Mouse (Mus musculus): ENCODE data around the gene Cfl1. TPM values are rescaled to one million over a fixed set of nuclear protein-coding genes. Genes with fewer than 3 reads are reported as not detected.

Gene Cfl1
- polyA plus RNA-seq, 1 experiment from 2014 or later, result 3,609 TPM

- WGBS, result 75% methylated on average over 12 of the region's 12 CpGs
These were observed 35.2 kb upstream of the Cfl1 start for GRCm38 (mm10) chr19:5455037-5455436.

GRCm38 (mm10) chr19:5455568-5455967, 34.7 kb upstream of the Cfl1 start:
- no peak for ATAC-seq
- 66% methylated on average over 8 of the region's 8 CpGs for WGBS

More at GRCm38 (mm10) chr19:5455037-5455436, 35.2 kb upstream of the Cfl1 start:
- peak overlapping the region; percentile 96 for H3K9ac ChIP-seq (ENCODE audit: low read depth, low read length)
- no peaks in the 10 kb centered on the region for H3K9me3 ChIP-seq (ENCODE audit: control insufficient read depth, low read length)
- H3K4me3 ChIP-seq (ENCODE audit: low read length), result peak overlapping the region; percentile 94; the same call in 1 of the 2 replicates
- peaks cover 4% of the 10 kb centered on the region; the same call in 1 of the 2 replicates for H3K27me3 ChIP-seq (replicated peaks; ENCODE audit: control insufficient read depth, insufficient read depth, low read length)
- no peak overlapping the region for H3K27ac ChIP-seq (ENCODE audit: low read depth, low read length)
- H3K4me2 ChIP-seq (ENCODE audit: low read length), result peak overlapping the region; percentile 98
- H3K4me1 ChIP-seq (ENCODE audit: control insufficient read depth, insufficient read depth, low read depth, low read length), result peaks cover 29% of the 10 kb centered on the region
- ATAC-seq, result no peak
- peaks cover 3% of the 10 kb centered on the region; the same call in 1 of the 2 replicates for H3K36me3 ChIP-seq (ENCODE audit: control insufficient read depth, insufficient read depth, low read length)

GRCm38 (mm10) chr19:5456241-5456921, 33.9 kb upstream of the Cfl1 start:
- Histone ChIP-seq H3K36me3 (ENCODE audit: control insufficient read depth, insufficient read depth, low read length) (peaks cover 3% of the 10 kb centered on the region; the same call in 1 of the 2 replicates), H3K9ac (ENCODE audit: low read depth, low read length) (peak overlapping the region; percentile 96), H3K4me3 (ENCODE audit: low read length) (peak overlapping the region; percentile 94), H3K27me3 (replicated peaks; ENCODE audit: control insufficient read depth, insufficient read depth, low read length) (no peaks in the 10 kb centered on the region), H3K4me2 (ENCODE audit: low read length) (peak overlapping the region; percentile 98), H3K27ac (ENCODE audit: low read depth, low read length) (peak overlapping the region; percentile 98), H3K4me1 (ENCODE audit: control insufficient read depth, insufficient read depth, low read depth, low read length) (peaks cover 35% of the 10 kb centered on the region), H3K9me3 (ENCODE audit: control insufficient read depth, low read length) (no peaks in the 10 kb centered on the region)
- WGBS, result 2% methylated on average over 26 of the region's 26 CpGs
- no peak for ATAC-seq

More at GRCm38 (mm10) chr19:5455568-5455967, 34.7 kb upstream of the Cfl1 start:
- no peak overlapping the region; the same call in 1 of the 2 replicates for H3K27ac ChIP-seq (ENCODE audit: low read depth, low read length)
- peaks cover 3% of the 10 kb centered on the region; the same call in 1 of the 2 replicates for H3K36me3 ChIP-seq (ENCODE audit: control insufficient read depth, insufficient read depth, low read length)
- H3K4me2 ChIP-seq (ENCODE audit: low read length), result peak overlapping the region; percentile 98
- H3K9ac ChIP-seq (ENCODE audit: low read depth, low read length), result peak overlapping the region; percentile 96
- H3K4me3 ChIP-seq (ENCODE audit: low read length), result peak overlapping the region; percentile 94
- H3K9me3 ChIP-seq (ENCODE audit: control insufficient read depth, low read length), result no peaks in the 10 kb centered on the region
- no peaks in the 10 kb centered on the region for H3K27me3 ChIP-seq (replicated peaks; ENCODE audit: control insufficient read depth, insufficient read depth, low read length)
- peaks cover 30% of the 10 kb centered on the region for H3K4me1 ChIP-seq (ENCODE audit: control insufficient read depth, insufficient read depth, low read depth, low read length)

- peaks cover 6% of the 10 kb centered on the region; the same call in 1 of the 2 replicates for H3K36me3 ChIP-seq (ENCODE audit: control insufficient read depth, insufficient read depth, low read length)
- peak; percentile 95 for ATAC-seq
- under 1% methylated on average over 62 of the region's 70 CpGs for WGBS
- H3K9me3 ChIP-seq (ENCODE audit: control insufficient read depth, low read length), result no peaks in the 10 kb centered on the region
- H3K27me3 ChIP-seq (replicated peaks; ENCODE audit: control insufficient read depth, insufficient read depth, low read length), result no peaks in the 10 kb centered on the region
- peak overlapping the region; percentile 96 for H3K9ac ChIP-seq (ENCODE audit: low read depth, low read length)
- H3K27ac ChIP-seq (ENCODE audit: low read depth, low read length), result peak overlapping the region; percentile 98
- peaks cover 41% of the 10 kb centered on the region for H3K4me1 ChIP-seq (ENCODE audit: control insufficient read depth, insufficient read depth, low read depth, low read length)
- H3K4me3 ChIP-seq (ENCODE audit: low read length), result peak overlapping the region; percentile 94
- H3K4me2 ChIP-seq (ENCODE audit: low read length), result peak overlapping the region; percentile 98
These were observed 33.1 kb upstream of the Cfl1 start for GRCm38 (mm10) chr19:5456922-5457745.

GRCm38 (mm10) chr19:5457746-5458442, 32.4 kb upstream of the Cfl1 start, which contains the start of gene Ccdc85b:
Gene Ccdc85b, minus strand, starts transcription at chr19:5457894.
- peak within 1 kb of the TSS; percentile 98 for H3K4me2 ChIP-seq (ENCODE audit: low read length)
- H3K36me3 ChIP-seq (ENCODE audit: control insufficient read depth, insufficient read depth, low read length), result peaks cover 6% of the 10 kb centered on the region; the same call in 1 of the 2 replicates
- peaks cover 41% of the 10 kb centered on the region for H3K4me1 ChIP-seq (ENCODE audit: control insufficient read depth, insufficient read depth, low read depth, low read length)
- no peaks in the 10 kb centered on the region for H3K27me3 ChIP-seq (replicated peaks; ENCODE audit: control insufficient read depth, insufficient read depth, low read length)
- H3K9me3 ChIP-seq (ENCODE audit: control insufficient read depth, low read length), result no peaks in the 10 kb centered on the region
- H3K4me3 ChIP-seq (ENCODE audit: low read length), result peak within 1 kb of the TSS; percentile 94
- ATAC-seq, result no peak; the same call in 1 of the 2 replicates
- 14% methylated on average over 14 of the region's 14 CpGs for WGBS
- peak within 1 kb of the TSS; percentile 98 for H3K27ac ChIP-seq (ENCODE audit: low read depth, low read length)
- peak within 1 kb of the TSS; percentile 96 for H3K9ac ChIP-seq (ENCODE audit: low read depth, low read length)

GRCm38 (mm10) chr19:5459019-5459418, 31.2 kb upstream of the Cfl1 start:
- 75% methylated on average over 7 of the region's 7 CpGs for WGBS
- Histone ChIP-seq H3K4me2 (ENCODE audit: low read length) (no peak overlapping the region), H3K4me3 (ENCODE audit: low read length) (no peak overlapping the region), H3K27me3 (replicated peaks; ENCODE audit: control insufficient read depth, insufficient read depth, low read length) (no peaks in the 10 kb centered on the region), H3K9me3 (ENCODE audit: control insufficient read depth, low read length) (no peaks in the 10 kb centered on the region), H3K9ac (ENCODE audit: low read depth, low read length) (no peak overlapping the region), H3K27ac (ENCODE audit: low read depth, low read length) (no peak overlapping the region), H3K36me3 (ENCODE audit: control insufficient read depth, insufficient read depth, low read length) (peaks cover 9% of the 10 kb centered on the region), H3K4me1 (ENCODE audit: control insufficient read depth, insufficient read depth, low read depth, low read length) (peaks cover 42% of the 10 kb centered on the region)
- no peak for ATAC-seq

GRCm38 (mm10) chr19:5459896-5460295, 30.4 kb upstream of the Cfl1 start:
- H3K27ac ChIP-seq (ENCODE audit: low read depth, low read length), result peak overlapping the region; percentile 79
- no peaks in the 10 kb centered on the region for H3K9me3 ChIP-seq (ENCODE audit: control insufficient read depth, low read length)
- H3K4me2 ChIP-seq (ENCODE audit: low read length), result peak overlapping the region; percentile 94
- WGBS, result 26% methylated on average over 3 of the region's 3 CpGs
- ATAC-seq, result no peak
- peak overlapping the region; percentile 82 for H3K9ac ChIP-seq (ENCODE audit: low read depth, low read length)
- H3K36me3 ChIP-seq (ENCODE audit: control insufficient read depth, insufficient read depth, low read length), result peaks cover 10% of the 10 kb centered on the region
- no peaks in the 10 kb centered on the region for H3K27me3 ChIP-seq (replicated peaks; ENCODE audit: control insufficient read depth, insufficient read depth, low read length)
- peaks cover 45% of the 10 kb centered on the region for H3K4me1 ChIP-seq (ENCODE audit: control insufficient read depth, insufficient read depth, low read depth, low read length)
- H3K4me3 ChIP-seq (ENCODE audit: low read length), result peak overlapping the region; percentile 73

GRCm38 (mm10) chr19:5460465-5460911, 29.8 kb upstream of the Cfl1 start, which contains the start of gene Fibp:
Gene Fibp, plus strand, starts transcription at chr19:5460615.
- Histone ChIP-seq H3K36me3 (ENCODE audit: control insufficient read depth, insufficient read depth, low read length) (peaks cover 15% of the 10 kb centered on the region), H3K4me3 (ENCODE audit: low read length) (peak within 1 kb of the TSS; percentile 73), H3K4me1 (ENCODE audit: control insufficient read depth, insufficient read depth, low read depth, low read length) (peaks cover 39% of the 10 kb centered on the region), H3K4me2 (ENCODE audit: low read length) (peak within 1 kb of the TSS; percentile 94), H3K9me3 (ENCODE audit: control insufficient read depth, low read length) (no peaks in the 10 kb centered on the region), H3K9ac (ENCODE audit: low read depth, low read length) (peak within 1 kb of the TSS; percentile 82), H3K27me3 (replicated peaks; ENCODE audit: control insufficient read depth, insufficient read depth, low read length) (no peaks in the 10 kb centered on the region), H3K27ac (ENCODE audit: low read depth, low read length) (peak within 1 kb of the TSS; percentile 79)
- peak; percentile 66 for ATAC-seq
- under 1% methylated on average over 32 of the region's 32 CpGs for WGBS

All from hindbrain, embryonic 16.5 days (tissue).